Mouse (Mus musculus): ENCODE measurements around the gene Taar3.

The Taar3 gene

DNA sequence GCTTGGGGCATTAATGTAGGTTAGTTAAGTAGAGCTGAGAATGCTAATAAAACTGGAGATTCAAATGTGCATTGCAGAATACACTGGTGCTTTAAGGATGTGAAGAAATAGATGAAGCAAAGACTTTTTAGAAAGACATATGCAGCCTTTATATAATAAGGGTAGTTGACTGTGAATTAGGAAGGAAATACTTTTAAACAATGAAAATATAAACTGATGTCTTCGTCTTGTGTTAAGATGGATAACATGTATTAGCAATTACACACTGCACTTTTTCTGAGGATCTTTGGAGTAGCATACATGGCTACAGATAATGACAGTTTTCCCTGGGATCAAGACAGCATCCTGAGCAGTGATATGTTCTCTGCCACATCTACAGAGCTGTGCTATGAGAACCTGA lies 50.3 kb downstream of the Taar3 start, which contains the start of gene Taar7b:
TSS of gene Taar7b (plus strand) at position 301 of the 400 bp plus-strand sequence.
- no peak for DNase-seq (ENCODE audit: low spot score in 2 of 2)
